Mouse (Mus musculus): ENCODE results near the gene Snip1. TPM values are rescaled to one million over a fixed set of nuclear protein-coding genes. Genes with fewer than 3 reads are reported as not detected.
A peak's percentile ranks its signal among the peaks of the same experiment; 100 is the strongest.

Gene Snip1
- total RNA-seq (2012; rRNA removed) (23.5 and 28.7 TPM in 2 replicates), total RNA-seq (2014; rRNA removed) (38.8 and 46.6 TPM in 2 replicates), polyA plus RNA-seq (2012; ENCODE audit: insufficient read length, low read depth) (25.0 and 25.8 TPM in 2 replicates)

DNA sequence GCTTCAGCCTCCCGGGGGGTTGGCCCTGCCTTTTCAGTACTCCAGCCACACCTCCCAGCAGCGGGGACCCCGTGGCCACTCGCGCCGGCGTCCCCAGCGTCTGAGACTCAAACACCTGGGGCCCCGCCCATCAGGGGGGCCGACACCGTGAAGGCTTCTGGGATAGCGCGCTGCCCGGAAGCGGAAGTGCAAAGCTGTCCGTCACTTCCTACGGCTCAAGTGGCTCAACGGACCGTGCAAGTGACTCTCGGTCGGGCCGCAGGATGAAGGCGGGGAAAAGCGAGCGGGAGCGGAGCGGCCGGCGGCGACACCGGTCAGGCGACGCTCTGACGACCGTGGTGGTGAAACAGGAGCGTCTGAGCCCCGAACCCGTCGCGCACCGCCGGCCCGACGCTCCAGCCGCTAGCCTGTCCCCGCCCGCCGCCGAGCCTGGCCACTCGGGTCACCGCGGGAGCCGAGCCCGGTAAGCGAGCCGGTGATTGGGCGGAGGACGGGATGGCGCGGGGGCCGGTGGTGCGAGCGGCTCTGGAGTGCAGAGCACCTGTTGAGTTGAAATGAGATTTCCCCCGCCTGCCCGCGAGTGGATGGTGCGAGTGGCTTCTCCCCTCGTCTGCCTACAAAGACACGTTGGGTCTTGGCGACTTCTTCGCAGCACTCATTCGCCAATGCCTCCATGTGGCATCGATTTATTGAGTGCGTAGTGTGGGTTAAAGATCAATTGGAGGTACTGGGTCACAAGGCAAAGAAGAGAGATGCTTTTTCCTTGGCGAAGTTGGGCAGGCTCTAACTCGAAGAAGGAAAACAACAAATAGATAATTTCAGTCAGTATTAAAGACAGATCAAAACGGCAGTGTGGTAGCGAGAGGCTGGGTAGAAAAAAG lies at the start of gene Snip1:
Gene Snip1 (plus strand): TSS at position 183 of the 881 bp plus-strand sequence.
- H3K4me1 ChIP-seq (ENCODE audit: control insufficient read depth in 1 of 2, insufficient read depth in 2 of 2), result peaks cover 10 to 29% of the 10 kb centered on the region in 2 experiments
- TF ChIP-seq JUN (IDR thresholded peaks at IDR 0.05; ENCODE audit: insufficient read depth, low read depth, low read length), result no peak
- TF ChIP-seq GABPA (IDR thresholded peaks at IDR 0.05; ENCODE audit: insufficient replicate concordance, low read depth, low read length), result no peak; the same call in 1 of the 2 replicates
- peak; percentile 98 for TF ChIP-seq ELF1 (IDR thresholded peaks at IDR 0.05; ENCODE audit: low read depth, low read length)
- TF ChIP-seq CHD2 (IDR thresholded peaks at IDR 0.05; ENCODE audit: low read length), result peak; percentile 66
- peak; percentile 34; the same call in 1 of the 2 replicates for TF ChIP-seq USF1 (IDR thresholded peaks at IDR 0.05; ENCODE audit: low read depth, low read length)
- TF ChIP-seq USF2 (conservative IDR thresholded peaks at IDR 0.05; ENCODE audit: low read depth, low read length), result no peak
- TF ChIP-seq MAZ (IDR thresholded peaks at IDR 0.05; ENCODE audit: low read depth, low read length), result peak; percentile 96
- 0 out of 2 replicates have a peak, but pooled peaks have one; percentile 8 for TF ChIP-seq BHLHE40 (IDR thresholded peaks at IDR 0.05; ENCODE audit: low read depth, low read length)
- TF ChIP-seq ZKSCAN1 (IDR thresholded peaks at IDR 0.05; ENCODE audit: borderline replicate concordance, low read depth, low read length), result no peak
- 0 out of 2 replicates have a peak, but pooled peaks have one; percentile 16 for TF ChIP-seq MAFK (IDR thresholded peaks at IDR 0.05; ENCODE audit: insufficient replicate concordance, low read length)
- no peak for TF ChIP-seq CTCF (conservative IDR thresholded peaks at IDR 0.05 in 1 of 2, IDR thresholded peaks at IDR 0.05 in 1 of 2; ENCODE audit: low read depth in 2 of 2, low read length in 2 of 2)
- TF ChIP-seq ZNF384 (IDR thresholded peaks at IDR 0.05; ENCODE audit: low read depth, low read length), result no peak; the same call in 1 of the 2 replicates
- TF ChIP-seq CHD1 (IDR thresholded peaks at IDR 0.05; ENCODE audit: low read depth, low read length), result no peak; the same call in 1 of the 2 replicates
- no peak for TF ChIP-seq ZC3H11A (IDR thresholded peaks at IDR 0.05; ENCODE audit: low read depth, low read length)
- peak; percentile 52; the same call in 1 of the 2 replicates for TF ChIP-seq MYC (IDR thresholded peaks at IDR 0.05; ENCODE audit: low read depth, low read length)
- peak; percentile 97 for TF ChIP-seq POLR2A (IDR thresholded peaks at IDR 0.05; ENCODE audit: low read depth, low read length)
- TF ChIP-seq NELFE (IDR thresholded peaks at IDR 0.05; ENCODE audit: low read depth, low read length), result peak; percentile 95
- peak; percentile 90 for TF ChIP-seq ZMIZ1 (IDR thresholded peaks at IDR 0.05; ENCODE audit: low read depth, low read length)
- peak; percentile 67 for TF ChIP-seq NRF1 (IDR thresholded peaks at IDR 0.05; ENCODE audit: low read depth, low read length)
- peak; percentile 63; the same call in 1 of the 2 replicates for TF ChIP-seq IRF4 (IDR thresholded peaks at IDR 0.05; ENCODE audit: low read depth, low read length)
- TF ChIP-seq HCFC1 (IDR thresholded peaks at IDR 0.05; ENCODE audit: low read depth, low read length), result peak; percentile 93
- TF ChIP-seq SMC3 (IDR thresholded peaks at IDR 0.05; ENCODE audit: low read depth, low read length), result no peak
- TF ChIP-seq KAT2A (IDR thresholded peaks at IDR 0.05; ENCODE audit: insufficient replicate concordance, low read length), result peak; percentile 94
- TF ChIP-seq TBP (conservative IDR thresholded peaks at IDR 0.05; ENCODE audit: low read depth, low read length), result 0 out of 2 replicates have a peak, but pooled peaks have one; percentile 50
- TF ChIP-seq EP300 (IDR thresholded peaks at IDR 0.05; ENCODE audit: low read length), result no peak
- TF ChIP-seq E2F4 (IDR thresholded peaks at IDR 0.05; ENCODE audit: insufficient replicate concordance, low read depth, low read length), result peak; percentile 51; the same call in 1 of the 2 replicates
- TF ChIP-seq JUND (conservative IDR thresholded peaks at IDR 0.05; ENCODE audit: low read depth, low read length), result no peak
- peak; percentile 64 for TF ChIP-seq MEF2A (IDR thresholded peaks at IDR 0.05; ENCODE audit: borderline replicate concordance, low read depth, low read length)
- peak; percentile 73; the same call in 1 of the 2 replicates for TF ChIP-seq MAX (IDR thresholded peaks at IDR 0.05; ENCODE audit: low read length)
- peak; percentile 69; the same call in 1 of the 2 replicates for TF ChIP-seq POLR2AphosphoS2 (IDR thresholded peaks at IDR 0.05; ENCODE audit: low read depth, low read length)
- no peak; the same call in 1 of the 2 replicates for TF ChIP-seq UBTF (IDR thresholded peaks at IDR 0.05; ENCODE audit: low read depth, low read length)
- TF ChIP-seq RAD21 (IDR thresholded peaks at IDR 0.05; ENCODE audit: low read depth, low read length), result no peak
- TF ChIP-seq MXI1 (IDR thresholded peaks at IDR 0.05; ENCODE audit: low read depth, low read length), result peak; percentile 89
- no peak for TF ChIP-seq PAX5 (IDR thresholded peaks at IDR 0.05; ENCODE audit: low read length)
- peak; percentile 83; the same call in 1 of the 2 replicates for TF ChIP-seq RCOR1 (conservative IDR thresholded peaks at IDR 0.05; ENCODE audit: low read depth, low read length)
- TF ChIP-seq SIN3A (IDR thresholded peaks at IDR 0.05; ENCODE audit: low read length), result peak; percentile 97

More for the DNA sequence above, at the start of gene Snip1:
- dilution Hi-C loops (cut with MboI; ENCODE audit: extremely low pct_ligation_motif_present, extremely low pct_unique_long_range_greater_than_20kb, low sequenced_read_pairs), result loop anchor here (25.0 kb wide), 1 partner anchor 104 kb away; no protein-coding TSS in a partner anchor
- no peaks in the 10 kb centered on the region for H3K9me3 ChIP-seq (replicated peaks; ENCODE audit: low read length)
- H3K27ac ChIP-seq (ENCODE audit: insufficient read depth, low read depth), result peak within 1 kb of the TSS; percentile 30; the same call in 1 of the 2 replicates
- peaks cover 28 to 37% of the 10 kb centered on the region in 2 experiments for H3K36me3 ChIP-seq (replicated peaks in 1 of 2; ENCODE audit: control insufficient read depth in 1 of 2, insufficient read depth in 1 of 2, low read length in 1 of 2)
- H3K4me2 ChIP-seq (ENCODE audit: insufficient read depth, low read depth, poor library complexity, severe bottlenecking), result peak within 1 kb of the TSS; percentile 80
- in situ Hi-C loops (cut with MboI; ENCODE audit: low pct_ligation_motif_present, low pct_unique_long_range_greater_than_20kb, low sequenced_read_pairs), result loop anchor here (10.0 to 25.0 kb wide), 2 partner anchors 304 to 362 kb away; partner anchors contain the start of gene Fhl3
- H3K27me3 ChIP-seq (replicated peaks), result no peaks in the 10 kb centered on the region
- peak within 1 kb of the TSS; percentile 96 for H3K9ac ChIP-seq (ENCODE audit: insufficient read depth, low read depth)
- peak; percentile 96 for DNase-seq (ENCODE audit: extremely low read depth)
- peaks cover 35% of the 10 kb centered on the region for H3K79me2 ChIP-seq (replicated peaks; ENCODE audit: control insufficient read depth, extremely low read depth, insufficient read depth, poor library complexity, severe bottlenecking)
- H3K4me3 ChIP-seq (replicated peaks in 1 of 3; ENCODE audit: low read depth in 2 of 3, low read length in 2 of 3, poor library complexity in 1 of 3), result peak within 1 kb of the TSS; percentile 92 to 99 (median 95)

Data from CH12.LX (cell line).